Mouse (Mus musculus): Measurements from ENCODE around the gene Slc22a18. TPM values are rescaled to one million over a fixed set of nuclear protein-coding genes. Genes with fewer than 3 reads are reported as not detected.

The Slc22a18 gene
- polyA plus RNA-seq, 1 experiment from 2014 or later = 2.5 TPM

DNA sequence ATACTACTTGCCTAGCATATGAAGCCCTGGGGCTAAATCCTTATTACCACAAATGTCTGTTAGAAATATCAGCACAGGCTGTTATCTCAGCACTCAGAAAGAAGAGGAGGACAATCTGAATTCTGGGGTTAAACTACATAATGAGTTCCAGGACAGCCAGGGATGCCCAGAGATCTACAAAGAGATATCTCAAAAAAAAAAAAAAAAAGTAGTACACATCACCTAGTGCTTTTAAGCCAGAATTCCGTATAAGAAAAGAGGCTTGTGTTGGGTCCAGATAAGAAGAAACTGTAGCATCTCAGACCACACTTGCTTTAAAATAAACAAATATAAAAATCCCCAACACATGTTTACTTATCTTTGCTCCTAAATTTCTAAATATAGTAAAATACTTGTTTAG lies 65.1 kb downstream of the Slc22a18 start:
- peaks cover 65% of the 10 kb centered on the region for H3K36me3 ChIP-seq
- H3K27ac ChIP-seq = no peak overlapping the region
- H3K4me2 ChIP-seq = no peak overlapping the region
- WGBS = 66% methylated on average over 1 of the region's 1 CpGs
- no peak for ATAC-seq (ENCODE audit: insufficient number of reproducible peaks, insufficient read depth, low FRiP score, low TSS enrichment, low read depth)
- H3K27me3 ChIP-seq = no peaks in the 10 kb centered on the region
- no peaks in the 10 kb centered on the region for H3K9me3 ChIP-seq
- H3K4me3 ChIP-seq = no peak overlapping the region
- H3K4me1 ChIP-seq = peaks cover 10% of the 10 kb centered on the region
- no peak overlapping the region for H3K9ac ChIP-seq

DNA sequence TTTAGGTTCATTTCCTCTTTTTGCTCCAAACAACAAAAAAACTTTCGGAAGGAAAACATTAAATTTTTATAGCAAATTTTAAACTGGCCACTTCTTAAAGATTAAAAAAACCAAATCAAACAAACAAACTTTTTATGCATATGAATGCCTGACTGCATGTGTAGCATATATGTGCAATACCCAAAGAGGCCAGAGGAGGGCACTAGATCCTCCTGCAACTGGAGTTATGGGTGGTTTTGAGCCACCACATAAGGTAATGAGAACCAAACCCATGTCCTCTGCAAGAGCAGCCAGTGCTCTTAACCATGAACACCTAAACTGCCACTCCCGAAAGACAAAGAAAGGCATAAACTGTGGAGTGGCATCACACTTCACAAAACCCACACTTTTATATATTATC lies 70.8 kb downstream of the Slc22a18 start:
- H3K27me3 ChIP-seq = no peaks in the 10 kb centered on the region
- no peaks in the 10 kb centered on the region for H3K9me3 ChIP-seq
- peaks cover 20% of the 10 kb centered on the region for H3K36me3 ChIP-seq
- H3K4me1 ChIP-seq = peaks cover 39% of the 10 kb centered on the region
- no peak overlapping the region for H3K9ac ChIP-seq
- 94% methylated on average over 2 of the region's 2 CpGs for WGBS
- no peak overlapping the region for H3K4me2 ChIP-seq
- H3K4me3 ChIP-seq = no peak overlapping the region
- no peak overlapping the region for H3K27ac ChIP-seq
- ATAC-seq (ENCODE audit: insufficient number of reproducible peaks, insufficient read depth, low FRiP score, low TSS enrichment, low read depth) = no peak

DNA sequence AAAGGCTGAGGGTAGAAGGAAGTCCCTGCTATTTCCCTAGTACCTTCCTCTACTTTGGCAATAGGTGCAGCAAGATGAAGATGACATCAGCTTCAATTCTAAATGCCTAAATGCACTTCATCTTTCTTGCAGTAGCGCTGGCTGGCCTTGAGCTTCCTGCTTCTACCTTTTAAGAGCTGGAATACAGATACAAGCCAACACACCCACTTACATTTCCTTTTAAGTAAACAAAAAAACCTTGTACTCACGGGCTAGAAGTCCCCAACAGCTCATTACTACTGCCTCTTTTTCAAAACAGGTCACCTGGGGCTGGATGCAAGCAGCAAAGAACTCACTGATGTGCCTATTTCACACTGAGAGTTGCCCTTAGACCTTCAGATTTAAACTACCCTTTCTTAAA lies 73.0 kb downstream of the Slc22a18 start:
- Histone ChIP-seq H3K36me3 (peaks cover 10% of the 10 kb centered on the region; the same call in 1 of the 2 replicates), H3K9me3 (no peaks in the 10 kb centered on the region), H3K27ac (no peak overlapping the region), H3K4me3 (no peak overlapping the region), H3K4me2 (peak overlapping the region; percentile 83), H3K9ac (peak overlapping the region; percentile 49), H3K4me1 (peaks cover 45% of the 10 kb centered on the region), H3K27me3 (no peaks in the 10 kb centered on the region)
- no peak for ATAC-seq (ENCODE audit: insufficient number of reproducible peaks, insufficient read depth, low FRiP score, low TSS enrichment, low read depth)
- WGBS = 64% methylated on average over 2 of the region's 2 CpGs

DNA sequence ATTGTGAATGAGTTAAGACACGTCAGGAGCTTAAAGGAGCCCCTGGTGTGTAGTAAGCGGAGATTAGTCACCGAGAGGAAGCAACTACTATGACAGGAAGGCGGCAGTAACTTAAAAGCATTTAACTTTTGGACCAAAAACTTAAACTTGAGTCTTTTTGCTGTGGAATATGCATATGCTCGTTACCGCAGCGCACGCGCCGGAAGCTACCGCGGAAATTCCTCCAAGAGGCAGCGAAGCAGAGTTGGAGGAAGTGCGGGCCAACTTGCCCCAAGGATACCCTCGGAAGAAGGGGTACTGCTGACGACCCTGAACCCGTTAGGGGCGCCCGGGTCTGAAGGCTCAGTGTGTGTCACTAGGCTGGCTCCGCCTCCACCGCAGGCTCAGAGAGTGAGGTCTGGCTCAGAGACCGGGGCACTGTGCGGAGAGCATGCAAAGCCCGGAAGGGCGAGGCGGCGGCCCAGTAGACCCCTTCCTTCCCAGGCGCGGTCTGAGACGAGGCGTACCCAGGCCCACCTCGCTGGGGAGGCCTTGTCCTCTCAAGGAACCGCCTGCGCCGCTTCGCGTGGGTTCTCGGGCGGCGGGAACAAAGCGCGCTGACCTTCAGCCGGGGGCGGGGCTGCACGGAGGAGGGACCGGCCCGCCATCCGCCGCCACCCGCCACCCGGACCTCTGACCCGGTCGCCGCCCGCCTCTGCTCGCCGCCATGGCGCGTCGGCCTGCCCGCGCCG lies 74.9 kb downstream of the Slc22a18 start:
- H3K9ac ChIP-seq = peak overlapping the region; percentile 94
- H3K9me3 ChIP-seq = no peaks in the 10 kb centered on the region
- peaks cover 12% of the 10 kb centered on the region; the same call in 1 of the 2 replicates for H3K36me3 ChIP-seq
- no peaks in the 10 kb centered on the region for H3K27me3 ChIP-seq
- H3K4me1 ChIP-seq = peaks cover 38% of the 10 kb centered on the region
- H3K4me2 ChIP-seq = peak overlapping the region; percentile 83
- H3K4me3 ChIP-seq = peak overlapping the region; percentile 93
- WGBS = under 1% methylated on average over 44 of the region's 63 CpGs
- H3K27ac ChIP-seq = peak overlapping the region; percentile 91
- ATAC-seq (ENCODE audit: insufficient number of reproducible peaks, insufficient read depth, low FRiP score, low TSS enrichment, low read depth) = peak; percentile 67

Other genes starting within 250 kb of the Slc22a18 start
- gene Cdkn1c, start 12.7 kb upstream of the Slc22a18 start, polyA plus RNA-seq (2015; fragmentation: Nextera tagmentation; extraction: Ambion mirVana) = 873 and 944 TPM in 2 replicates
- gene Phlda2, start 29.4 kb downstream of the Slc22a18 start, polyA plus RNA-seq (2015; fragmentation: Nextera tagmentation; extraction: Ambion mirVana) = 7.0 and 8.5 TPM in 2 replicates
- gene Nap1l4, start 75.4 kb downstream of the Slc22a18 start, polyA plus RNA-seq (2015; fragmentation: Nextera tagmentation; extraction: Ambion mirVana) = 262 and 282 TPM in 2 replicates
- gene Cars, start 126.4 kb downstream of the Slc22a18 start, polyA plus RNA-seq (2015; fragmentation: Nextera tagmentation; extraction: Ambion mirVana) = 59.2 and 61.8 TPM in 2 replicates
- gene Tnfrsf26, start 155.0 kb downstream of the Slc22a18 start, polyA plus RNA-seq (2015; fragmentation: Nextera tagmentation; extraction: Ambion mirVana) = 0.46 and 0.65 TPM in 2 replicates
- gene Tnfrsf22, start 175.9 kb downstream of the Slc22a18 start, polyA plus RNA-seq (2015; fragmentation: Nextera tagmentation; extraction: Ambion mirVana) = 11.6 and 15.0 TPM in 2 replicates
- gene Tnfrsf23, start 212.1 kb downstream of the Slc22a18 start, polyA plus RNA-seq (2015; fragmentation: Nextera tagmentation; extraction: Ambion mirVana) = 1.0 and 1.8 TPM in 2 replicates